Mouse (Mus musculus) erythroblast, embryonic 14.5 days (primary cell): ENCODE data around the gene Hcn2. TPM values are rescaled to one million over a fixed set of nuclear protein-coding genes. Genes with fewer than 3 reads are reported as not detected.
"Not testable (repeated sequence)": the region's sequence is repeated elsewhere in the genome, so short reads cannot be mapped to it uniquely, and the experiment has no call there.

ENCODE experiments used
- H3K27me3 ChIP-seq: 2 replicates; pipeline ENCODE4 v1.6.1; 2012; ENCODE audit warnings: inconsistent platforms; ENCODE audit not compliant: control insufficient read depth
- H3K36me3 ChIP-seq: 2 replicates; pipeline ENCODE4 v1.6.1; 2012; ENCODE audit warnings: mild to moderate bottlenecking, inconsistent platforms; ENCODE audit not compliant: control insufficient read depth
- H3K4me1 ChIP-seq: 2 replicates; pipeline ENCODE4 v1.6.1; 2012; ENCODE audit warnings: inconsistent platforms; ENCODE audit not compliant: control insufficient read depth
- H3K4me3 ChIP-seq: replicated peaks from 2 replicates; pipeline ENCODE3; 2012; ENCODE audit warnings: moderate library complexity, mild to moderate bottlenecking, inconsistent platforms
- H3K9me3 ChIP-seq: 2 replicates; pipeline ENCODE4 v1.6.1; 2012; ENCODE audit warnings: low read length, inconsistent platforms, mixed read lengths; ENCODE audit not compliant: control insufficient read depth
- GATA1 ChIP-seq: IDR thresholded peaks from 2 replicates; pipeline ENCODE4 v1.6.1; 2012; ENCODE audit warnings: low read length, inconsistent platforms, mixed read lengths
- TAL1 ChIP-seq: IDR thresholded peaks from 3 replicates; pipeline ENCODE4 v1.6.1; 2012; ENCODE audit warnings: low read length, inconsistent platforms, mixed read lengths
- polyA plus RNA-seq: library from polyadenylated mRNA; stranded (reverse); fragments of >175 nt; gene quantifications from 2 replicates; pipeline ENCODE4 v1.2.3, GENCODE M21; 2012

Hcn2 gene
- polyA plus RNA-seq, 1 experiment, result 0.08 TPM

GRCm38 (mm10) chr10:79745898-79746773 lies 29.7 kb downstream of the Hcn2 start, which contains the start of gene Polrmt:
Gene Polrmt (minus strand): TSS chr10:79746581.
- Histone ChIP-seq H3K4me3 (peak within 1 kb of the TSS; percentile 80), H3K27me3 (no peaks in the 10 kb centered on the region), H3K9me3 (no peaks in the 10 kb centered on the region), H3K4me1 (peaks cover 51% of the 10 kb centered on the region), H3K36me3 (peaks cover 32% of the 10 kb centered on the region)
- TF ChIP-seq TAL1, result no peak
- TF ChIP-seq GATA1, result no peak

- Histone ChIP-seq H3K27me3 (peaks cover 2% of the 10 kb centered on the region), H3K4me1 (peaks cover 53% of the 10 kb centered on the region), H3K36me3 (peaks cover 26% of the 10 kb centered on the region), H3K9me3 (no peaks in the 10 kb centered on the region), H3K4me3 (peak overlapping the region; percentile 80)
- TF ChIP-seq TAL1 (no peak), GATA1 (no peak)
These were observed 30.3 kb downstream of the Hcn2 start for GRCm38 (mm10) chr10:79746774-79747151.

GRCm38 (mm10) chr10:79748496-79748895 lies 32.1 kb downstream of the Hcn2 start:
- Histone ChIP-seq H3K27me3 (peaks cover 2% of the 10 kb centered on the region), H3K36me3 (peaks cover 12% of the 10 kb centered on the region), H3K4me3 (no peak overlapping the region), H3K9me3 (no peaks in the 10 kb centered on the region), H3K4me1 (peaks cover 53% of the 10 kb centered on the region)
- TF ChIP-seq TAL1 (no peak), GATA1 (no peak)

GRCm38 (mm10) chr10:79754856-79755516 lies 38.6 kb downstream of the Hcn2 start, which contains the start of gene Fgf22:
Gene Fgf22 (plus strand): TSS chr10:79755076.
- peaks cover 18% of the 10 kb centered on the region for H3K4me1 ChIP-seq
- peaks cover 5% of the 10 kb centered on the region for H3K27me3 ChIP-seq
- TF ChIP-seq TAL1 (no peak), GATA1 (no peak)
- no peaks in the 10 kb centered on the region for H3K9me3 ChIP-seq
- H3K4me3 ChIP-seq, result peak within 1 kb of the TSS; percentile 41
- H3K36me3 ChIP-seq, result peaks cover 42% of the 10 kb centered on the region

GRCm38 (mm10) chr10:79755854-79756253 lies 39.4 kb downstream of the Hcn2 start:
- Histone ChIP-seq H3K27me3 (peaks cover 5% of the 10 kb centered on the region), H3K4me1 (peaks cover 15% of the 10 kb centered on the region), H3K9me3 (no peaks in the 10 kb centered on the region), H3K4me3 (no peak overlapping the region), H3K36me3 (peaks cover 50% of the 10 kb centered on the region)
- TF ChIP-seq GATA1 (no peak), TAL1 (no peak)

GRCm38 (mm10) chr10:79756660-79757059 lies 40.2 kb downstream of the Hcn2 start:
- peaks cover 59% of the 10 kb centered on the region for H3K36me3 ChIP-seq

DNA sequence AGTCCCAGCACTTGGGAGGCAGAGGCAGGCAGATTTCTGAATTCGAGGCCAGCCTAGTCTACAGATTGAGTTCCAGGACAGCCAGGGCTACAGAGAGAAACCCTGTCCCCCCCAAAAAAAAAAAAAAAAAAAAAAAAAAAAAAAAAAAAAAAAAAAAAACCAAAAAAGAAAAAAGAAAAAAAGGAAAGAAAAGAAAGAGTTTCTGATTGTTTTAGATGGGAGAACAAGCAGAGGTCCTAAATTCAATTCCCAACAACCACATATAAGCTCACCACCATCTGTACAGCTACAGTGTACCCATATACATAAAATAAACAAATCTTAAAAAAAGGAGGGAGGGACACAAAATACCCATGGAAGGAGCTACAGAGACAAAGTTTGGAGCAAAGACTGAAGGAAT lies 43.2 kb downstream of the Hcn2 start:
- Histone ChIP-seq H3K4me1 (peaks cover 29% of the 10 kb centered on the region), H3K36me3 (peaks cover 87% of the 10 kb centered on the region)
- not testable (repeated sequence) for H3K27me3 ChIP-seq, H3K9me3 ChIP-seq, H3K4me3 ChIP-seq

More at GRCm38 (mm10) chr10:79756660-79757059, 40.2 kb downstream of the Hcn2 start:
- Histone ChIP-seq H3K4me1 (peaks cover 13% of the 10 kb centered on the region), H3K27me3 (peaks cover 3% of the 10 kb centered on the region), H3K4me3 (no peak overlapping the region), H3K9me3 (no peaks in the 10 kb centered on the region)
- TF ChIP-seq GATA1 (no peak), TAL1 (no peak)

- no peaks in the 10 kb centered on the region for H3K9me3 ChIP-seq
- no peak overlapping the region for H3K4me3 ChIP-seq
- no peaks in the 10 kb centered on the region for H3K27me3 ChIP-seq
- no peak for TF ChIP-seq TAL1
- H3K36me3 ChIP-seq, result peaks cover 94% of the 10 kb centered on the region
- H3K4me1 ChIP-seq, result peaks cover 29% of the 10 kb centered on the region
These were observed 44.2 kb downstream of the Hcn2 start for GRCm38 (mm10) chr10:79760603-79761143.

DNA sequence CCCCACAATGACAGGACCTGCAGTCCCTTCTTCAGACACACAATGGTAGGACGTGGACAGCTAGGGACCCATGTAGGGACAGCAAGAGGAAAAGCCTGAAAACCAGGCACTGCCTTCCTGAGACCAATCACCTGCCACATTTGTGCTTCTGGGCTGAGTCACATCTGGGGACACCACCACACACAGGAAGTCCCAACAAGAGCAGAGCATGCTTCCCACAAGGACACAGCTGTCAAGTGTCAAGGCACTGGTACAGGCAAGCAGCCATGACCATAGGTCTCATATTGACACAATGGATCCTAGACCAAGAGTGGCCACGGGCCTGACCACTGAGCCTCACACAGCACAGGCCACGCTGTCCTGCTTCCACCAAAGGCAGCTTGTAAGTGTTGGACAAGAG lies 46.4 kb downstream of the Hcn2 start:
- H3K27me3 ChIP-seq, result no peaks in the 10 kb centered on the region
- peaks cover 74% of the 10 kb centered on the region for H3K36me3 ChIP-seq
- no peaks in the 10 kb centered on the region for H3K9me3 ChIP-seq
- H3K4me1 ChIP-seq, result peaks cover 46% of the 10 kb centered on the region
- TF ChIP-seq TAL1 (no peak), GATA1 (no peak)
- no peak overlapping the region for H3K4me3 ChIP-seq
